Mouse (Mus musculus): Measurements from ENCODE around the gene Ccdc190.

DNA sequence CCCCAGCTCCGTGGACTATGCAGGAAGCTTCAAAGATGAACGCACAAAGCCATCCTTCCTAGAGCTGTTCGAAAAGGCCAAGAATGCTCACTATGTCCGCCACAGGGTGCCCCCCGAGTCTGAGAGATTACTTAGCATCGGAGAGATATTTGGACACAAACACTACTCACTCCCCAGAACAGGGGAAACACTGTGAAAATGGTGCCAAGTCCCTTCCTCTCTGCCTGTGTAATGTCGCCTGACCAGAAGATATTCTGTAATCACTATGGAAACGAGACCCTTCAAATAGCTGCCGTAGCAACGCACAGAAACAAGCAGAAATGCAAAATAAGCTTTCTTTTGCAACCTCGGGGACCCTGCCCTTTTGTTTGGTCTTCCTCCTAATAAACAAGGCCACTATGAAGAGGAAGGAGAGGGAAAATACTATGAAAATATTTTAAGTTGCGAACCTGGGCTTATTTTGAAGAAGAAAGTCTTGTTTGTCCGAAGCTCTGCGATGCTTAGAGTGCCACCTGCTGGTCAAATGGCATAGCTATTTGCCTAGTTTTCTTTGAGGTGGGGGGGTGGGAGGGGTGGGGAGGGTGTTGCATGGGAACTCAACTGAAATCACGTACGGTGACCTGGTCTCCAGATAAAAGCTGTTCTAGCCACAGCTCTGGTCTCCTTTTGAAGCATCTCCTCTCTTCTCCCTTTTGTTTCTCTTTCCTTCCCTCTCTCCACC is 5.7 kb downstream of the Ccdc190 start:
- peak; percentile 66; the same call in 1 of the 2 replicates for TF ChIP-seq CTCF (IDR thresholded peaks at IDR 0.05; ENCODE audit: extremely low read depth, insufficient read length, insufficient replicate concordance, low read depth, low read length)
- no peak for TF ChIP-seq POLR2A (IDR thresholded peaks at IDR 0.05; ENCODE audit: low read depth, low read length)
